Mouse (Mus musculus): ENCODE measurements at regions not wholly inside any gene's neighbourhood (a gene's known extent, or its start where the extent isn't known, plus 50 kb on each side); places are given as distances from the start of the nearest gene placed in this dataset.
"Not testable (repeated sequence)": the region's sequence is repeated elsewhere in the genome, so short reads cannot be mapped to it uniquely, and the experiment has no call there.

DNA sequence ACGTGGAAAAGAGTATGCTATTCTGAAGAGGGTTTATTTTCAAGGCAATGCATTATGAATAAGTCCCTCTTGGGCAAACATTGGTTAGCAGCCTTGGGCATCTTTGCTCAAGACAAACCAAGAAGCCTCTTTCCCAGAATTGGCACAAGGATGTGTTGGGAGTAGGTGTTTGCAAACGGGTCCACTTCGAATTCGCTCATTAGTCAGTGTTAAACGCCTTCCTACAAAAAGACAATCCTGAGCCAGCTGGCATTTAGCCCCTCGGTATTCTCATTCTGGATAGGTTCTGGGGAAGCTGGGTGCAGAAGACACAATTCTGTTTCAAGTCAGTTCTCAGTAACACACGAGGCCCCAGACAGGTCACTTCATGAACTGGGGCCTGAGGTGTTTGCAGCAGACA lies 87.7 kb upstream of the Gmds start:
- H3K27me3 ChIP-seq (ENCODE audit: insufficient read depth, low read length): no peaks in the 10 kb centered on the region
- H3K9ac ChIP-seq: no peak overlapping the region
- H3K4me2 ChIP-seq (ENCODE audit: low read depth): no peak overlapping the region
- no peaks in the 10 kb centered on the region for H3K36me3 ChIP-seq (ENCODE audit: insufficient read depth)
- DNase-seq (peak; percentile 10), ATAC-seq (no peak)
- no peaks in the 10 kb centered on the region for H3K4me1 ChIP-seq (ENCODE audit: insufficient read depth)
- no peak for TF ChIP-seq CTCF (IDR thresholded peaks at IDR 0.05; ENCODE audit: low read depth)
- 38% methylated on average over 7 of the region's 7 CpGs for WGBS
- no peak overlapping the region for H3K27ac ChIP-seq (ENCODE audit: low read depth, low read length)
- H3K9me3 ChIP-seq (ENCODE audit: low read length): no peaks in the 10 kb centered on the region
- no peak overlapping the region for H3K4me3 ChIP-seq (ENCODE audit: low read depth, low read length)

GRCm38 (mm10) chr13:32424543-32424942 lies 86.0 kb upstream of the Gmds start:
- not testable (repeated sequence) for DNase-seq; H3K9me3 ChIP-seq (ENCODE audit: low read length); H3K36me3 ChIP-seq (ENCODE audit: insufficient read depth); H3K4me2 ChIP-seq (ENCODE audit: low read depth); H3K27ac ChIP-seq (ENCODE audit: low read depth, low read length); H3K4me3 ChIP-seq (ENCODE audit: low read depth, low read length); H3K9ac ChIP-seq; H3K4me1 ChIP-seq (ENCODE audit: insufficient read depth); H3K27me3 ChIP-seq (ENCODE audit: insufficient read depth, low read length); ATAC-seq
- 90% methylated on average over 9 of the region's 9 CpGs for WGBS

GRCm38 (mm10) chr13:32422485-32422884 lies 83.9 kb upstream of the Gmds start:
- WGBS: 66% methylated on average over 2 of the region's 2 CpGs
- Histone ChIP-seq H3K27ac (ENCODE audit: low read depth, low read length) (no peak overlapping the region), H3K9me3 (ENCODE audit: low read length) (no peaks in the 10 kb centered on the region), H3K9ac (no peak overlapping the region), H3K4me1 (ENCODE audit: insufficient read depth) (no peaks in the 10 kb centered on the region), H3K4me2 (ENCODE audit: low read depth) (no peak overlapping the region), H3K27me3 (ENCODE audit: insufficient read depth, low read length) (no peaks in the 10 kb centered on the region), H3K4me3 (ENCODE audit: low read depth, low read length) (no peak overlapping the region), H3K36me3 (ENCODE audit: insufficient read depth) (no peaks in the 10 kb centered on the region)
- TF ChIP-seq CTCF (IDR thresholded peaks at IDR 0.05; ENCODE audit: low read depth): no peak
- no peak for DNase-seq
- no peak for ATAC-seq

GRCm38 (mm10) chr13:32419326-32419725 lies 80.8 kb upstream of the Gmds start:
- Histone ChIP-seq H3K36me3 (ENCODE audit: insufficient read depth) (no peaks in the 10 kb centered on the region), H3K4me1 (ENCODE audit: insufficient read depth) (no peaks in the 10 kb centered on the region), H3K27ac (ENCODE audit: low read depth, low read length) (no peak overlapping the region), H3K9ac (no peak overlapping the region), H3K9me3 (ENCODE audit: low read length) (no peaks in the 10 kb centered on the region), H3K27me3 (ENCODE audit: insufficient read depth, low read length) (no peaks in the 10 kb centered on the region; the same call in 1 of the 2 replicates), H3K4me3 (ENCODE audit: low read depth, low read length) (no peak overlapping the region), H3K4me2 (ENCODE audit: low read depth) (no peak overlapping the region)
- ATAC-seq (no peak), DNase-seq (no peak)
- TF ChIP-seq CTCF (IDR thresholded peaks at IDR 0.05; ENCODE audit: low read depth): no peak
- WGBS: 79% methylated on average over 6 of the region's 6 CpGs

DNA sequence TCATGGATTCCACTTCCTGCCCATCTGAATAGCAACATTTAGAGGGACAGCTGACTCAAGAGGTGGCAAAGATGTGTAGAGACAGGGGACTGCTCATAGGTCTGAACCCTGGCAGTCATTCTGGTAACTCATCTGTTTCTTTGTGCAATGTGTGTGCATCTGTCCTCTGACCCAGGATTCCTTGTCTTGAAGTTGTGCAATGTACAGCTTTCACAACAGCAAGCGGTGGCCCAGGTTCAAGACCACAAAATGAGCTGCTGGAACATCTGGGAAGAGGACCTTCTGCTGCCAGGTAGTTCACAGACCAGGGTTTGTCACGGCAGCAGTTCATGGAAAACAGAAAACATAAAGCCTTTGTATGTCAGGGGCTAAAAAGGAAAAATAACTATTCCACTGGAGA lies 80.1 kb upstream of the Gmds start:
- 85% methylated on average over 2 of the region's 2 CpGs for WGBS
- H3K36me3 ChIP-seq (ENCODE audit: insufficient read depth): no peaks in the 10 kb centered on the region
- no peaks in the 10 kb centered on the region for H3K4me1 ChIP-seq (ENCODE audit: insufficient read depth)
- no peak for TF ChIP-seq CTCF (IDR thresholded peaks at IDR 0.05; ENCODE audit: low read depth)
- DNase-seq (no peak), ATAC-seq (no peak)
- no peak overlapping the region for H3K27ac ChIP-seq (ENCODE audit: low read depth, low read length)
- no peaks in the 10 kb centered on the region for H3K9me3 ChIP-seq (ENCODE audit: low read length)
- no peaks in the 10 kb centered on the region; the same call in 1 of the 2 replicates for H3K27me3 ChIP-seq (ENCODE audit: insufficient read depth, low read length)
- H3K9ac ChIP-seq: no peak overlapping the region
- H3K4me3 ChIP-seq (ENCODE audit: low read depth, low read length): no peak overlapping the region
- no peak overlapping the region for H3K4me2 ChIP-seq (ENCODE audit: low read depth)

- TF ChIP-seq CTCF (IDR thresholded peaks at IDR 0.05; ENCODE audit: low read depth): no peak
- Histone ChIP-seq H3K4me2 (ENCODE audit: low read depth) (no peak overlapping the region), H3K36me3 (ENCODE audit: insufficient read depth) (no peaks in the 10 kb centered on the region), H3K9ac (no peak overlapping the region), H3K27ac (ENCODE audit: low read depth, low read length) (no peak overlapping the region), H3K9me3 (ENCODE audit: low read length) (no peaks in the 10 kb centered on the region), H3K4me1 (ENCODE audit: insufficient read depth) (no peaks in the 10 kb centered on the region), H3K27me3 (ENCODE audit: insufficient read depth, low read length) (no peaks in the 10 kb centered on the region; the same call in 1 of the 2 replicates), H3K4me3 (ENCODE audit: low read depth, low read length) (no peak overlapping the region)
- DNase-seq (no peak), ATAC-seq (no peak)
These were observed 79.4 kb upstream of the Gmds start for GRCm38 (mm10) chr13:32417907-32418306.

GRCm38 (mm10) chr13:32411287-32411935 lies 72.9 kb upstream of the Gmds start:
- Histone ChIP-seq H3K9me3 (ENCODE audit: low read length) (no peaks in the 10 kb centered on the region), H3K27ac (ENCODE audit: low read depth, low read length) (no peak overlapping the region), H3K4me3 (ENCODE audit: low read depth, low read length) (no peak overlapping the region), H3K27me3 (ENCODE audit: insufficient read depth, low read length) (no peaks in the 10 kb centered on the region; the same call in 1 of the 2 replicates), H3K9ac (no peak overlapping the region), H3K4me1 (ENCODE audit: insufficient read depth) (no peaks in the 10 kb centered on the region), H3K36me3 (ENCODE audit: insufficient read depth) (no peaks in the 10 kb centered on the region), H3K4me2 (ENCODE audit: low read depth) (no peak overlapping the region)
- 50% methylated on average over 14 of the region's 14 CpGs for WGBS
- TF ChIP-seq CTCF (IDR thresholded peaks at IDR 0.05; ENCODE audit: low read depth): peak; percentile 92
- ATAC-seq (peak; percentile 84), DNase-seq (peak; percentile 79)

All from forebrain, postnatal 0 days (tissue).